Mouse (Mus musculus) adrenal gland, postnatal 36 days (tissue): ENCODE data around the gene Cacna1a. TPM values are rescaled to one million over a fixed set of nuclear protein-coding genes. Genes with fewer than 3 reads are reported as not detected.

Experiments used
- DNase-seq, 2 experiments: peaks; one replicate each; pipeline ENCODE4 v3.0.0; 2021; ENCODE audit warnings: mixed read lengths in 1 of 2
- total RNA-seq, 2 experiments: library from RNA; stranded (reverse); gene quantifications; 2 replicates each; pipeline ENCODE4 v1.2.3; 2021

The Cacna1a gene
- total RNA-seq, 2 experiments from 2014 or later = 4.3 to 7.3 TPM

DNA sequence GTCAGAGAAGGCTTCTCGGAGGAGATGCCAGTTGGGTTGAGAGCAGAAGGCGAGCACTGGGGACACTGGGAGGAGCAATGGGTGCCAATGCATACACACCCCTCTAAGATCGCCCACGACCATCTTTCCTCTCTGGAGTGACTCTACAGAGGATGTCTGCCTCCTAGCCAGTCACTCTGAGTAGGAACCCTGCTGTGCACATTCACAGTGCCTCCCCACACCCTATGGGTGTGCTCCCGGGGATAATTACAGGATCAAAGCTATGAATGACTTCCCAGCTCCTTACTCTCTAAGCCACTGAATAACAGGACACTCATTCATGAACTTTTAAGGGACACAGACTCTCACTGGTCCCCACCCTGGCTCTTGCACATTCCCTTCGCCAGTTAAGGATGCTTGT lies 151.1 kb downstream of the Cacna1a start:
- no peak for DNase-seq

DNA sequence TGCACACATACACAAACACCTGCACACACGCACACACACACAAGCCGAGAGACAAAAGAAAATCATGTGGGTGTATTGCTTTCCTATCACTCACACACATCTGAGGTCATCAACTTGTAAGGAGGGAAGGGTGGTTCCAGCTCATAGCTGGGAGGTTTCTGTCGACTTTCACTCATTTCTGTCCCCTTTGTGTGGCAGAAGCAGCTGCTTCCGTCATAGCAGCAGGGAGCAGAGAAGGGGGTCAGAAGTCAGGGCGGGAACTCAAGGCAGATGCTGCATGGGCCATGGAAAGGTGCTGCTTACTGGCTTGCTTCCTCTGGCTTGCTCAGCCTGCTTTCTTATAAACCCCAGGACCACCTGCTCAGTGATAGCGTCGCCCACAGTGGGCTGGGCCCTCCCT lies 154.2 kb downstream of the Cacna1a start:
- no peak for DNase-seq

DNA sequence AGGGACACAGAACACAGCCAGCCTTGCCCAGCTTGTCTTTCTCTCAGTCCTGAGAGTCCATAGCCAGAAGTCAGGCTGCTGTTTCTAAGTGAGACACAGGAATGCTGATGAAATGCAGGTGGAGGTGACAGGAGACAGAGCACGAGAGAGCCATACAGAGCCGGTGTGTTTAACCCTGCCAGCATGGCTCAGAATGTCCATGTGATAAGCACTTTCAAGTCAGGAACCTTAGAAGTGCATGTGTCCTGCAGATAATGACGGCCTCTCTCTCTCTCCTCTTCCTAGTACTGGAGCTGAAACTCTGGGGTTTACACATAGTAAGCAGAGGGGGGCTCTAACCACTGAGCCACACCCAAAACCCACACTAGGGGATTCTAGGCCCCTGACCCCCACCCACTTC lies 157.3 kb downstream of the Cacna1a start:
- no peak for DNase-seq

DNA sequence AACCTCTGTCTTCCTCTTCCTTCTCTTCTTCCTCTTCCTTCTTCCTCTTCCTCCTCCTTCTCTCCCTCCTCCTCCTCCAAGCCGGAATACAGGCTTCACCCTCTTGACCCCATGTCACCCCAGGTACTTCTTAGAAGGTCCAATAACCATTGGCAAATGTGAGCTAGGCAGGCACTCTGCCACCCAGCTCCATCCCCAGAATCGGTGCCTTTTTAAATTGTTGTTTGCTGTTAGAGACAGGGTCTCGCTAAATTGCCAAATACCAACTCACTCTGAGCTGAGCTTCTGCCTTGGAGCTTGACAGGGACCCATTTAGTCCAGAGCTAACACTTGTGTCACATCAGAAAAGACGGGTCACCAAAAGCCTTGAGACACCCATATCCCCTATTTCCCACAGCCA lies 164.2 kb downstream of the Cacna1a start:
- no peak for DNase-seq

DNA sequence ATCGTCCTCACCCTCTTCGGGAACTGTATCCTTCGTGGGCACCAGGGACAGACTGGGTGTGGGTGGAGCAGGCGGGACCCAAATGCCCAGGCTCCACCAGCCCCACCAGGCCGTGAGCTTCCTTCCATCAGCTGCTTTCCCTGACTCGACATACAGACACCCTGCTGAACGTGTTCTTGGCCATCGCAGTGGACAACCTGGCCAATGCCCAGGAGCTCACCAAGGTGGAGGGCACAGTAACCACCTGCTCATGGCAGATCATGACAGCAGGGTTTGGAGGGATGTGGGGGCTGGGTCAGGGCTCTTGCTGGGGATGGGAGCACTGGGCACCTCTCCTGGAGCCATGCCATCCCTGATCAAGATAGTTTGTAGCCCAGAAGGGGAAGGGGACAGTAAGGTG lies 164.9 kb downstream of the Cacna1a start:
- DNase-seq = no peak

DNA sequence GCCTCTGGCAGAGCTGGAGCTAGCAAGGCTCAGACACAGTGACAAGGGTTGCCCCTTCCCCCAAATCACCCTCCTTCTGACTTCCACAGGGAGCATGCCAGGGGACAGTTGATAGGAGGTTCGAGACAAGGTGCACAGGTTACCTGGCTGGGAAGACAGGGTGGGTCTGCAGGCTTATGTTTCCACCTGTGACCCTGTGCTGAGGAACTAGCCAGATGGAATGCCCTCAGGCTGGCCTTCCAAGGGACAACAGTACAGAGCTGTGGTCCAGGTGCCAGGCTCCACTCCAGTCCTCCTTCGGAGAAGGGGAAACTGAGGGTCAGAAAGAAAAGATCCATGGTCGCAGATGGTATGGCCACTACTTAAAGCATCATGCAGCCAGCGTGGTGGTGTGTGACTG lies 165.4 kb downstream of the Cacna1a start:
- no peak for DNase-seq

DNA sequence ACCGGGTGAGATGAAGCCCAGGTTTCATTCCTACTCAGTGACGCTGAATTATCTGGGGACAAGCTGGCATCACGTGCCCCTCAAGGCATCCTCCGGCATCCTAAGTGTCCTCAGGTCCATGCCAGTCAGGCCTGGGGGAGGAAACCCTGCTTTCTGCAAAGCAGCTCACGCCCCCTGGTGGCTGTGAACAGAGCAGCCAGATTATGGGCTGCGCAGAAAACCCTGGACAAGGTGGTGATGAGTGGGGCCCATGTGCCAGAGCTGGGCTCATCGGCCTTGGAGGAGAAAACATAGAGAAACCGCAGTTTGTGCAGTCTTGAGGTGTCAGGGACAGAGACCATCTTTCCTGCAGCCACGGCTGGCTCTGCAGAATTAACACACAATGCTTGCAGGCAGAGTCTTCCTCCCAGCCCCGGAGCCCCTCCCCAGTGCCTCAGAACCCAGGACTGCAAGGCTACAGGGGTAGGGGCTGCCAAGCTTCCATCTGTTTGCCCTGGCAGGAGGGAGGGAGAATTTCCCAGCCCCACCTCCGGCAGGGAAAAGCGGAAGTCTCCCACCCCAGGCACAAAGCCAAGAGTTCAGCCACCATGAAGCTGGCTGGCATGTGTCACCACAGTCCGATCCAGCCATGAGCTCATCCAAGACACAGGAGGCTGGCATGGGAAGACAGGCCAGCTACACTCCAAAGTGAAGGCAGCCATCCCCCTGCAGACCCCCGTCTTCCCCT lies 166.2 kb downstream of the Cacna1a start:
- peak; percentile 64 to 80 for DNase-seq

DNA sequence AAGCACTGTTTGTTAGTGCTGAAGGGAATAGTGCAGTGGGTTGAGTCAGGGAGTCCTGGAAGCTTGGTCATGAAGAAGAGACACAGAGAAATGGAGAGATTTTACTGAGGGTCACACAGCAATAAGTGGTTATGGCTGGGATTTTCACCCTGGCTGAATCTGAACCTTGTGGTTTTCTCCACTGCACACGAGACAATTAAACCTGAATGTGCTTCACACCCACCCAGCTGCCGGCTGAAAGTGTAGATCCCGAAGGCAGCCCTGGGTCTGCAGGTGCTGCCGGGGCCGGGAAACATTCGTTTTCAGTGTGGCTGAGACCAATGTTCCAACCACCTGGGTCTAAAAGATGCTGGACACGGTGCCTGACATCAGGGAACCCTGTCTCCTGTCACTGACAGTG lies 167.0 kb downstream of the Cacna1a start:
- no peak for DNase-seq

DNA sequence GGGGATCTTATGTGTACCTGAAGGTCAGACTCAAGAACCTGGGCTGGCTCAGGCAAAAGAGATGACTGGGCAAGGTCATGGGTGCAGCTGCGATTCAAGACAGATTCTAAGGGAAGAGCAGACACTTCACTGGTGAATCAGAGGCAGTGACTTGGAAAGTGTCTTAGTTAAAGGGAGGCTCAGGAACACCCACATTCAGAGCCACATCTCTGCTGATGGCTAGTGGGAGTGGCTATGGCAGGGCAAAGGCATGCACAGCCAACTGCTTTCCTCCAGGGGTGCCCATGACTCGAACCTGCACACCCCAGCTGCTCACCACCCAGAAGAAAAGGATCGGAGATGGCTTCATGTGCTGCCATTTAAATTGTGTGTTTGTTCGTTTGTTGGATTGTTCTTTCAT lies 169.7 kb downstream of the Cacna1a start:
- DNase-seq = no peak

DNA sequence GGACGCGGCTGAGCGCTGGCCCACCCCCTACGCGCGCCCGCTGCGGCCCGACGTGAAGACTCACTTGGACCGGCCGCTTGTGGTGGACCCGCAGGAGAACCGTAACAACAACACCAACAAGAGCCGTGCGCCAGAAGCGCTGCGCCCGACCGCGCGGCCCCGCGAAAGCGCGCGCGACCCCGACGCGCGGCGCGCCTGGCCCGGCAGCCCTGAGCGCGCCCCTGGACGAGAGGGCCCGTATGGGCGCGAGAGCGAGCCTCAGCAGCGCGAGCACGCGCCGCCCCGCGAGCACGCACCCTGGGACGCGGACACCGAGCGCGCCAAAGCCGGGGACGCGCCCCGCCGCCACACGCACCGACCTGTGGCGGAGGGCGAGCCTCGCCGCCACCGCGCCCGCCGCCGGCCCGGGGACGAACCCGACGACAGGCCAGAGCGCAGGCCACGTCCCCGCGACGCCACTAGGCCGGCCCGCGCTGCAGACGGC lies 170.9 kb downstream of the Cacna1a start:
- DNase-seq = no peak

DNA sequence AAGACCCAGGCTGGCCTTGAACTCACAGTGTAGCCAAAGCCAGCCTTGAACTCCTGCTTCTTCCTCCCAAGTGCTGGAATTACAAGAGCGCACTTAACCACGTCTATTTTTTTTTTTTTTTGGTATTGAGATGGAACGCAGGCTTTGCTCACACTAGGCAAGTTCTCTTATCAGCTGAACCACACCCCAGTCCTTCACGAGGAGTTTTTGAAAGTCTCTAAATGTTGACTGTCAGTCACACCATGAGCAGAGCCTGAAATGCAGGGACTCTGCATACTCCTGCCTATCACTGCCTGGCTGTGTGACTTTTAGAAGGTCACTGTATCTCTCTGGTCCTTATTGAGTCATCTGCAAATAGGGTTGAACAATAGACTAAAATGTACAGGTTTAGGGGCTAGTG lies 173.5 kb downstream of the Cacna1a start:
- no peak for DNase-seq

DNA sequence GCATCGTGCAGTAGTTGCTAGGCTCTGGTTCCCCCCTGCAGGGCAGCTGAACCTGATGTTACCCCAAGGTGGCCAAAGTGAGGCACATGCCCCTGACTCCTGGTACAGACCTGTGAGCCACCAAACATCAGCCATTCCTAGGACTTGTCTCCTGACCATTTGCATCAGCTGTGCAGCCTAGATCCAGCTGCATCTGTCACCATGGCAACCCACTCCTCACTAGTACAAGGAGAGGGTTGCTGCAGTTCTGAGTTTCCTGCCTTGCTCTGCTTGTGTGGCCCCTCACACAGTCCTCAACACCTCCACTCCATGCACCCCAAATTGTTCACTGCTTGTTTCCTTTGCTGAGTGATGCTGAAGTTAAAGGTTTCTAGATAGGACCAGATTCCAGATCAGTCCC lies 175.8 kb downstream of the Cacna1a start:
- no peak for DNase-seq

DNA sequence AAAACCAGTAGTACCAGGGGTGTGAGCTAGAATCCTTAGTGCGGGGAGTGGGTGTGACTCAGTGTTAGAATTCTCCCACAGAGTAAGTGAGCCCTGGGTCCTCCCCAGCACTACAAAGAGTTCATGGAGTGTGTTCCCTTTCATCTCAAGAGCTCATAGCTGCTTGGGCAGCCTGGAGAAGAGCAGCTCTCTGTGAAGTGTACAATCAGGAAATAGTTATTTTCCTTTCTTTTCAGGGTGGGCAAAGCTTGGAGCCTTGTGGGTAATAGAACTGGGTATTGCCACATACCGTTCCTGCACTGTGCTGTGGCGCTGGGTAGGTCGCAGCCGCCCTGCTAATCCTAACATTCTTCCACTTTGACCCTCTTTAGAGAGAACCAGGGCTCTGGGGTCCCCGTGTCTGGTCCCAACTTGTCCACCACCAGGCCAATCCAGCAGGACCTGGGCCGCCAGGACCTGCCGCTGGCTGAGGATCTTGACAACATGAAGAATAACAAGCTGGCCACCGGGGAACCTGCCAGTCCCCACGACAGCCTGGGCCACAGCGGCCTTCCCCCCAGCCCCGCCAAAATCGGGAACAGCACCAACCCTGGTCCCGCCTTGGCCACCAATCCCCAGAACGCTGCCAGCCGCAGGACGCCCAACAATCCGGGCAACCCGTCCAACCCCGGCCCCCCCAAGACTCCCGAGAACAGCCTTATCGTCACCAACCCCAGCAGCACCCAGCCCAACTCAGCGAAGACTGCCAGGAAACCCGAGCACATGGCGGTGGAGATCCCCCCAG lies 177.5 kb downstream of the Cacna1a start:
- DNase-seq = no peak

DNA sequence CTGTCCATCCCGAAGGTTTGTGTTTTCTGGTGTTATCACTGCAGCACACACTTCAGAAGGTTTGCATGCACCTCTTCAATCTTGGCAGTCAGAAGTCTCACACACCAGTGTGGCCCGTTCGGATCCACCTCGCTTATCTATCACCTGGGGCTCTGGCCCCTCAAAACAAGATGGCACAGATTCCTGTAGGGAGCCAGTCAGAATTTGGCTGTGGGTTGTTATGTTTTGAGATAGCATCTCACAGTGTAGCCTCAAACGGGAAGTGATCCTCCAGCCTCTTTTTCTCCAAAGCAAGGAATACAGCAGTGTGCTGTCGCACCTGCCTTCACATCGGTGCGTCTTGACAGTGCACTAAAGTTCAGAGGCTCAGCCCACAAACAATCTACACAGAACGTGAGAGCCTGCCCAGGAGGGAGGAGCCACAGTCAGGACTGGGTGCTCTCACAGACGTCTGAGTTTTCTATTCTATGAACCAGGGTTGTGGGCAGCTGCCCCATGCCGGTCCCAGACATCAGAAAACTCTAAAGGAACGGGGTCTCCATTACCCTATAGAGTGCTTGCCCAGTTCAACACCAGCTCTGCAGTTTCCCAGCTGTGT lies 178.7 kb downstream of the Cacna1a start:
- no peak for DNase-seq

DNA sequence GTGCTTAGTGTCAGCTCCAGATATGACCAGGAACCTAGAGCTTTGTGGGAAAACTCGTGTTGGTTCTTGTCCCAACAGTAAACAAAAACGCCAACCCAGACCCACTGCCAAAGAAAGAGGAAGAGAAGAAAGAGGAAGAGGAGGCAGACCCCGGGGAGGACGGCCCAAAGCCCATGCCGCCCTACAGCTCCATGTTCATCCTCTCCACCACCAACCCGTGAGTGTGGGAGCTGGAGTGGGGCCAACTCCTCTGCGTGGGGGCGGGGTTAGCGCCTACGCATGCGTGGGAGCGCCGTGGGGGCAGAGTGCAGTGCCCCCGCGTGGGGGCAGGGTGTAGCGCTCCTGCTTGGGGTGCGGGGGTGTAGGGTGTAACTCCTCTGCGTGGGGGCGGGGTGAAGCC lies 179.3 kb downstream of the Cacna1a start:
- peak in 1 of 2 experiments; percentile 5 for DNase-seq

DNA sequence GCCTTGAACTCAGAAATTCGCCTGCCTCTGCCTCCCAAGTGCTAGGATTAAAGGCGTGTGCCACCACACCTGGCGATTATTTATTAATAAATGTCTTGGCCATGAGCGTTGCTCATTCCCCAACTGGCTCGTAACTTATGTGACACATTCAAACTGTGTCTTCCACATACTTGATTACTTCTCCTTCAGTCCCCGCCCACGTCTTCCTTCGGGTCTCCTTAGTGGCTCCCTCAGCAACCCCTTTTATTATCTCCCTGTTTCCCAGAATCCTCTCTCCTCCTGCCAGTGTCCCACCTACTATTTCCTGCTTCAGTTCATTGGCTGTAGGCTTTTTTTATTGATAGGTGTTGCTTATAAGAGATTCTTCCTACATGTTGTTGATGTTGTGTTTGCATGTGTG lies 180.5 kb downstream of the Cacna1a start:
- DNase-seq = no peak

DNA sequence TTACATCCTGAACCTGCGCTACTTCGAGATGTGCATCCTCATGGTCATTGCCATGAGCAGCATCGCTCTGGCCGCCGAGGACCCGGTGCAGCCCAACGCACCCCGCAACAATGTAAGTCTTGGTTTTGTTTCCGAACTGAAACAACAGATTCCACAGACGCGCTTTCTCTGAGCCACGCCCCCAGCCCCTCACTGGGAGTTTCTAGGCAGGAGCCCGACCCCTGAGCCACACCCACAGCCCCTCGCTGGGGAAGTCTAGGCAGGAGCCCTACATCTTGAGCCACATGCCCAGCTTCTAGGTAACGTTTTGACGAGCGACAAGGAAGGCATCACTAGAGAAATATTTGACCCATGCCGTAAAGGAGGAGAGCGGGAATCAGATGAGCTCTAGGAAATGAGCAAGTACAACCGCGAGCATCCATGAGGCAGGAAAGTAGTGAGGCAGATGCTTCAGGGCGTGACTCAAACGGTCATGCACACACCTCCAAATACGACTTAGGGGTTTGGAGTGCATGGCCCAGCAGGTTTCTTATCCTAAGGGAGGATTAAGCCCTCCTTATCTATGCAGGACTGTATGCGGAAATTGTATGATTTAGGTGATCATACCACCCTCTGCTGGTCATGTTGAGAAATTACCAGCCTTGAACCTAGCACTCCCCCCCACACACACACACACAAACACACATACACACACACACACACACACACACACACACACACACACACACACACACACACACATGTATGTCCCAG lies 181.9 kb downstream of the Cacna1a start:
- DNase-seq = no peak

DNA sequence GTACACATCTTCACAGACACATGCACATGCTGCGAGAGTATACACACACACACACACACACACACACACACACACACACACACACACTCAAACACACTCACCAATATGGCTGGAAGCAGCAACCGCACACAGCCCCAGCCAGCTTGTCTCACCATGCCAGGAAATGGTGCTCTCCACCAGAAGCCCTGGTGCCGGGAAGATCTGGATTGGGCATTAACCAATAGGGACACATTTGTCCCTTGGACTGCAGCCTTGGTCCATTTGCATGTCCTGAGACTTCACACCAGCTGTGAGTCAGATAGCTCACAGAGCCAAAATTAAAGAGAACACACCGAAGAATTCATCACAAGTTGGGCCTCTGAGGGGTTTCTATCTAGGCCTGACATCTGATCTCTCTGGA lies 189.2 kb downstream of the Cacna1a start:
- DNase-seq = no peak

DNA sequence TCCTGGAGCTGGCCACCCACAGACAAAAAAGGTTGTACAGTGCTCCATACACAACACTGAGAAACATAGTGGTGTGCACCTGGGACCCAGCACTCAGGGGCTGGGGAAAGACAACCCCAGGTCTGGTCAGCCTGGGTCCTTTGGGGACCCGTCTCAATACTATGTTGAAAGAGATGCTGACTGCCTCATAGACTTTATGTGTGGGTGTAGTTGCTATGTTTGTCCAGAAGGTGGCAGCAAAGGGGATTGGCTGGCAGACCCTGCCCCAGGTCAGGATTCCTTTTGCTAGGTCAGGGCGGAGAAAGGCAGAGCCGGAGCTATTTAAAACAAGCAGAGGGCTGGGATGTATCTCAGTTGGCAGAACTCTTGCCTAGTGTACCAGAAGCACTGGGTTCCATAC lies 191.4 kb downstream of the Cacna1a start:
- DNase-seq = peak in 1 of 2 experiments; percentile 25

DNA sequence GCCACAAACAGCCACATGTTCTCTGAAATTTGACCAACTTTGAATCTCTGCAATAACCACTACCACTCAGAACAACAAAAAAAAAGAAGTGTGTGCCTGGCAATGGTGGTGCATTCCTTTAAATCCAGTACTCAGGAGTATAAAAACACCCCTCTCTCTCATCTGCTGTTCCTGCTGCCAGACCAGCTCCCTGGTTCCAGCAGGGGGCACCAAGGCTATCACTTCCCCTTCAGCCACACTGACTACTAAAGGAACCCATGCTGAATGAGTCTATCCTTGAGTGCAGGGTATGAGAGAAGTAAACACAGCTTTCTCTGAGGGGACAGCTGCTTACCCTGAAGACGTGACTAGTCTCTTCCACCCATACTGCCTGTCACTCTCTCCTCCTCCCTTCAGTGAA lies 197.1 kb downstream of the Cacna1a start:
- peak in 1 of 2 experiments; percentile 10 for DNase-seq

DNA sequence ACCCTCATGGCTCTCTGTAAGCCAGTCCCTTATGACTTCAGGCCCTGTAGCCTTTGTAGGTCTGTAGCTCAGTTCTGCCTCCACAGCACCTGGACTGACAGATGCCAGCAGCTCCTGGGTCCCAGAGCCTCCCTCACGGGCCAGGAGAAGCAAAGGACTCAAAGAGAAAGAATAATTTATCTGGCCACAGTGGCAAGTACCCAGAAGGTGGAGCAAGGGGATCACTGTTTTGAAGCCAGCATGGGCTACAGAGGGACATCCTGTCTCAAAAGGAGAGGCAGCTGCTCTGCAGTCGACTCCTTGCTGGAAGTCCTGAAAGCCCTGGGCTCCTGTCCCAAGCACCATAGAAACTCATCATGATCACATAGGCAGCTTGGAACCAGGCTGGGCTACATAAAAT lies 198.0 kb downstream of the Cacna1a start:
- no peak for DNase-seq

DNA sequence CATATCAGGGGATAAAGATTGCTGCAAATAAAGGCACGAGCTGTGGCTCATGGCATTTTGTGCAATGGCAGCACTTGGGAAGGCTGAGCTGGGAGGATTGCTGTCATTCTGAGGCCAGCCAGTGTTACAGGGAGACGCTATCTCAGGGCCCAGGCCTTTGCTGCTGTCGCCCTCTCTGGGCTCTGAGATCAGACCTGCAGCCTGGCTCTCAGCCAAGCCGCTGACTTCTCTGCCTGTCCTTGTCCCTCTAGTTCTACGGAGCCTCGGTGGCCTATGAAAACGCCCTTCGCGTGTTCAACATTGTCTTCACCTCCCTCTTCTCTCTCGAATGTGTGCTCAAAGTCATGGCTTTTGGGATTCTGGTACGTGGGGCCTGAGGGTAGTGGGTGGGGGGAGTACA lies 200.3 kb downstream of the Cacna1a start:
- peak; percentile 66 to 74 for DNase-seq
